Mouse (Mus musculus): ENCODE results near the gene Preb.

Preb gene

DNA sequence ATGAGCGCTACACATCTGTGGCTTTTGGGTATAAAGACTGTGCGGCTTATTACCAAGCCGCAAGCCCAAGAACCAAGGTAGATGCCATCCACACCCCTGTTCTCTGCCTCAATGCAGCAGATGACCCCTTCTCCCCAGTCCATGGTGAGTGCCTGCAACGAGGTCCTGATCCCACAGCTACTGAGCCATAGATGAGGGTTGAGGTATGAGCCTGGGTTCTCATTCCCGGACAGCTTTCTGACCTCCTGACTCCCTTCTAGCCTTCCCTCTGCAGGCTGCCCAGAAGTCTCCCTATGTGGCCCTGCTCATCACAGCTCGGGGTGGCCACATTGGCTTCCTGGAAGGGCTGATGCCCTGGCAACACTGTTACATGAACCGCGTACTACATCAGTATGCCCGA is 5.6 kb downstream of the Preb start:
- no peak for DNase-seq

DNA sequence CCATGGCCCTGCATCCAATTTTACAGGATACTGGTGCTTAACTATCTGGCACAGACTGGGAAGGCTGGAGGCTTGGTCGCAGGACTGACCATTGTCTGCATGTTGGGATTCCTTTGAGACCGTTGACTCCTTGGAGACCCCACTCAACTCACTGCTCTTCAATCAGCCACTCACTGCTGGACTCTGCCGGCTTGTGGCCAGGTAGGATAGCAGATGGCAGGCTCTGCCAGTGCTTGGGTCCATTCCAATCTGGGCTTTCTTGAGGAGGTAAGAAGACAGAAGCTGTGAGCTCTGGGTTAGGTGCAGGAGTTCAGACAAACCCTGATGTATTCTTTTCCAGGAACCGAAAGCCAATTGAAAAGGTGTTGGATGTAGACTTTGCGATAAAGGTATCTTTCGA is 6.1 kb downstream of the Preb start:
- no peak for DNase-seq

DNA sequence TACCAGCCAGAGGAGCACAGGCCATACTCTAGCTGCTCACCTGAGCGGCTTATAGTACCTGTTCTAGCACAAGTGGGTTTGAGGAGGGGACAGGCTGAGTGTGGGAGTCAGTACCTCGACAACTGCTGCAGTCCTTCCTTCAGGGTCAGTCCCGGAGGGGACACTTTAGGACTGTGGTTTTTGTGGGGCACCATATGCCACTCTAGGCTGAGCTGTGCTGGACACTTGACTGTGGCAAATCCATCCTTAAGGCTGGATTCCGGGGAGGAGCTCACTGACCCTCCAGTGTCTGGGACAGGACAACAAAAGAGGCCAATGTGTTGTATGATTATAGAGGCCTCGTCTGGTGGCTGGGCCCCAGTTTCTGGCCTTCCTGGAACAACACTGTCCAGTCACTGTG is 7.6 kb downstream of the Preb start:
- no peak for DNase-seq

DNA sequence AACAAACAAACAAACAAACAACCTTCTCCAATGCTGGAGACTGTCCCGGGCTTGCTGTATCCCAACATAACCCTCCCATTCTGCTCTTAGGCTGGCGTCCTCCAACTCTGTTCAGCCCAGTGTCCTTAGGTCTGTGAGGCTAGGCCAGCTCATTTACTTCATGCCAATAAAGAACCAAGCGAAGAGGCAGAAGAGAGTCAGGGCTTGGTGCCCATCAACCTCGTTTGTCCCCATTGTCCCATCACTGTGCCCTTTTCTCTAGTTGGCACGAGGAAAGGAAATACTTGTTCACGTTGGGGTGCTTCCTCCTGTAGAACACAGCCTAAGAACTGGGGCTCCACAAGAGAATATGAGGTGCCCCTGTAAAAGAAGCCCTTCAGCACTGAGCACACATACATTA is 8.5 kb downstream of the Preb start:
- no peak for DNase-seq

DNA sequence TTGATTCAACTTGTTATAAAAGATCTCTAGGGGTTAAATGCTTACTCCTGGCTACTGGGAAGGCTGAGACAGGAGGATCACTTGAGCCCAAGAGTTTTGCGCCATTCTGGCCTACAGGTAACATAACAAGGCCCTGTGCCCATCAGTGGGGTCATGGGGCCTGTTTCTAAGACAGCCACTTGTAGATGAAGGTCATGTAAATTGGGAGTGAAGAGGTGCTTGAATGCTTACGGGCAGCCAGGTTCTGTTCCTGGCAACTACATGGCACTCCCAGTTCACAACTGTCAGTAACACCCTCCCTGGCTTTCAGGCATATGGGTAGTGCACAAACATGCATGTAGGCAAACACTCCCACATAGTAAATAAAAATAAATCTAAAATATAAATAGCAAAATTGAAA is 9.2 kb downstream of the Preb start:
- no peak for DNase-seq

DNA sequence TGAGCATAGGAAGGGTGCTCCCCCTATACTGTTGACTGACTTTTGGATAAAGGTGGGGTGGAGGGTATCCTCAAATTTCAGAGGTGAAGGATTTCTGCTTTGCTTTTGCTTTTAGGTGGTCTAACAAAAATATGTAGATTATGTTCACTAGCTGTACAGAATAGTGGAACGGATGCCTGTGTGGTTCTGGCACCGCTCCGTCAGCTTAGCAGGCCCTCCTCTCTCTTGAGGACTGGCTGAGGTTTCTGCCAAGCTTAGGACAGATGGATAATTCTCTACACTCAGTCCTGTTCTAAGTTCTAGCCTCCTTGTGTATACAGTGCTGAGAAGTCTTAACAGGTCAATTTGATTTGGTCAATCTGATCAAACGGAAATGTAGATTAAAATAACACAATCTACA is 9.7 kb downstream of the Preb start:
- no peak for DNase-seq

DNA sequence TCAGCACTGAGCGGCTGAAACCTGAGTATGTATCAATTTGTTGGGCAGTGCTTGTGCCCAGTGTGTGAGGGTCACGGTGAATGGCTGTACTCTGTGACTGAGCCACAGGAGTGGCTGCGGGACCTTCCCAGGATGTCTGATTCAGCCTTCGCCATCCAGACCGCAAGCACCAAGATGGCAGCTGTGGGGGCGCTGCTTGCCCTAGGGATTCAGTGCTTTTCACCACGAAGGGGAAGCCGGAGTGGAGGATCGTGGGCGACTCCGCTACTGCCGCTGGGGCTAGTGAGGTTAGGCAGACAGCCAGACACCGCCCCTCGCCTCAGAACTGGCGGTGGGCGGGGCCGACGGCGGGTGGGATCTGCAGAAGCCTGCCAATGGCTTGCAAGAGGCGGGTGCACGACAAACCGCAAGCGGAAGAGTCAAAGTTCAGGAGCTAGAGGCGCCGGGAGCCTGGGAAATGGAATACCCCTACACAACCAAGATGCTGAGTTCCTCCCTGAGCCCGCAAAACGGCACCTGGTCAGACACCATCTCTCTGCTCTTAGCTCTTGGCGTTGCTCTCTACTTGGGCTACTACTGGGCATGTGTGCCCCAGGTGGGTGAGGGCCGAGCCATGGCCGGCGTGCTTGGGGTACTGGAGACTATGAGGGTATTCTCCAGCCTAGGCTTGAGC is 10.4 kb downstream of the Preb start:
- peak; percentile 94 for DNase-seq

DNA sequence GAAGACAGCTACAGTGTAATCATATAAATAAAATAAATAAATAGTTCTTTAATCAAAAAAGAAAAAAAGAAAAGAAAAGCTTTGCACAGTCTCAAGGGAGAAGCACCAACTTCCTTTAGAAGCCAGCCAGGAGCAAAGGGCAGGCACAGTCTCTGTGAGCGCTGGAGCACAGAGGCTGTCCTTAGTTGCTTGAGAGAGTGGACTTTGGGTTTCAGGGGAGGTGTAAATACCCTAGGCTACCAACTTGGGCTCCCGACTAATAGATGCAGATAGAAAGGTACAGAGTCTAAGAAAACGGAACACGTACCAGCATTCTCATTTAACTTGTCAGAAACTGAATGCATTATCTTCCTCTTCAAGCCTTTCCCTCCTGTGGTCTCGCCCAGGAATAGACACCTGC is 11.5 kb downstream of the Preb start:
- DNase-seq = no peak

DNA sequence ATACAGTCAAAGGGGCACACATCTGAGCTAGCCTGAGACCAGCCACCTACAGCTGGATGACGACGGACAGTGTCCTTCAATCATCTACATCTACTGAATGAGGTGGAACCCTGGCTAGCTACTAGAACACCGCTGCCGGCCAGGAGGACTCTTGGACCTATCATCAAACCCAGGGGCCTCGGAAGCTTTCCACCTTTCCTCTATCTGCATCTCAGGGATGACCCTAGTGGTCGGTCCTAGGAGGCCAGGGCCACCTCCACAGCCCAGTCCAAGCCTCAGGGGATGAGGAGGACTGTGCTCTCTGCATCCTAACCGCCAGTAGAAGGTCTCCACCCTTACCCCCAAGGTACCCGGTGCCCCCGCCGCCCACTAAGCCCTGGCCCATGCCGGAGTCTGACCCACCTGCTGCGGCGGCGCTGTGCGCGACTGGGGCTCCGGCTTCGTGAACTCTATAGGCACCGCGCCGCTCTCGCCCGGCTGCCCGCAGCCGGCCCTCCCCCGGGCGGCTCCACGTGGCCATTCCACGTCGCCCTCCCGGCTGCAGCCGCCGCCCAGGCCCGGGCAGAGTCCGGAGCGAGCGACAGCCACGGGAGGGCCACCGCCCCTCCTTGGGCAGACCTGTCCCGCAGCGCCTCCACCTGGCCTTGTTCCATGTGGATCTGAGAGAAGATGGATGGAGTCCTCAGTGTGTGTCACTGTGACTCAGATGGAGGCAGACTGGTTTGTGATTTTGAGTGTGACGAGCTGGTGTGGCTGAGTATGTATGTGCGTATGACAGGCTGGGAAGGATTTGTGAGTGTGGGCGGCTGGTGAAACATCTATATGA is 15.0 kb downstream of the Preb start, which contains the start of gene Cgref1:
Gene Cgref1, minus strand, starts transcription at position 636 of the 826 bp plus-strand sequence.
- peak; percentile 77 for DNase-seq

DNA sequence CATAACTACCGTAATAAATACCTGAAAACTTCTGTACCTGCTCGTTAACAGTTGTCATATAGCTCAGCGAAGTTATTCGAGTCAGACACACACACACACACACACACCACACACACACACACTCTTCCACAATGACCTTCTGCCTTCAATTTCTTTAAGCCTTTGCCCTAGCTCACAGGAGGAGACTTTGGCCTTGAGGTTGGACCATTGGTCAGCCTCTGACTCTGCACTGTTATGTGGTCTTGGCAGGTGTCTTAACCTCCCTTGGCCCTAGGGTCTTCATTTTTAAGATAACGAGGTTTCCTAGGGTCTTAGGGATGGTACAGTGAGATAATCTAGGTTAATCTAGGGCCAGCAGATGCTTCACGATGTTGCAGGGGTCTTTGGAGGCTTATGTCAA is 15.8 kb downstream of the Preb start:
- peak; percentile 17 for DNase-seq

DNA sequence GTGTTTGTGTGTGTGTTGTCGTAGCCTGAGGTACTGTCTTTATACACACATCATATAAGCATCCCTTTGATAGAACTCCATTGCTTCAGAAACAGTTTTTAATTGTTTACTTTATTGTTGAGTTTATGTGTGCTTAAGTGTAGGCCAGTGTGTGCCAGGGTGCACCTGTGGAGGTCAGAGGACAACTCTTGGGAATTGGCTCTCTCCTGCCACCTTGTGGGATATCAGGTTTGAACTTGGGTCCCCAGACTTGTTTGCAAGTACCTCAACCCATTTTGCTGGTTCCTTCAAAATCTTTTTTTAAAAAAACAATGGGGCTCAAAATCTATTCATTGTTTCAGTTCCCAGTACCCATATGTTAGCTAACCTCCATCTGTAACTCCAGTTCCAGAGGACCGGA is 17.2 kb downstream of the Preb start:
- DNase-seq = peak; percentile 27

DNA sequence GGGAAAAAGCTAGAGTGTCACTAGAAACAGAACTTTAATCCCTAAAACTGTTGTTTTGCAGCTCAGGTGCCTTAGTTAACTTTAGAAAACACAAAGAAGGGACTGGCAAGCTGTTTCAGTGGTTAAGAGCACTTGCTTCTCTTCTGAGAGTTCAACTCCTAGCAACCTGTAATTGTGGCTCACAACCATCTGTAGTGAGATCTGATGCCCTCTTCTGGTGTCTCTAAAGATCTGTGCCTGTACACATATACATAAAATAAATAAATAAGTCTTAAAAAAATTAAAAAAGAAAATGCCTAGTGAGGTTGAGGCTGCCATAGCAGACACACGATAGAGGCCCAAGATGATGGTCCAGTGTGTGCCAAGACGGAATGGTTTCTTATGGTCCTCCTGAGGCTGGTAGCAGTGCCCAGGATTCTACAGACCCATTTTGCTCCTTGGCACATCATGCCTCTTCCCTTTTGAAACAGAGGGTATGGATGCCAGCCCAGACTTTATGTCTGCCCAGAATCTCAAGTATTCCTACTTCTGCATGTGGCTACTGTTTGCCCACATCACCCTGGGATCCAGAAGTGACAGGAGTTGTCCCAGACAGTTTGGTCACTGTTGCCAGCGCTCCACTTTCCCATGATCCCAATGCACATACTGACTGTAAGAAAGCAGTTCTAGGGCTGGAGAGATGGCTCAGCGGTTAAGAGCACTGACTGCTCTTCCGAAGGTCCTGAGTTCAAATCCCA is 25.3 kb downstream of the Preb start:
- no peak for DNase-seq

DNA sequence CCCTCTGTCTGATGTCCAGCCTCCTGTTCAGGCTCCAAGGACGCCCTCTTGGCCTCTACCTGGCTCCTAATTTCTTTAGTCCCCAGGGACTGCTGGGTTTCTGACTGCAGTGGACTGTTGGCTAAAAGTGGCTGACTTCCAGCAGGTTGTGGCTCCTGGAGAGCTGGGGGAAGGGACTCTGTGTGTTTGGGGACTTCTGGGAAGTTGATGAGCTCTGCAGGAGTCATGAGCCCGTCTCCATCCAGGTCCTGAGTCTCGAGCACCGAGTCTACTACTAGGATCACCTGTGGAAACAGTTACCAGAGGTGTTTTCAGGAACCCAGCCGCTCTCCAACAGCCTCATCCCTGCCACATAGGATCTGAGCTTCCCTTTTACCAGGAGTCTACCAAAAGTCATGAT is 26.5 kb downstream of the Preb start:
- DNase-seq = no peak

DNA sequence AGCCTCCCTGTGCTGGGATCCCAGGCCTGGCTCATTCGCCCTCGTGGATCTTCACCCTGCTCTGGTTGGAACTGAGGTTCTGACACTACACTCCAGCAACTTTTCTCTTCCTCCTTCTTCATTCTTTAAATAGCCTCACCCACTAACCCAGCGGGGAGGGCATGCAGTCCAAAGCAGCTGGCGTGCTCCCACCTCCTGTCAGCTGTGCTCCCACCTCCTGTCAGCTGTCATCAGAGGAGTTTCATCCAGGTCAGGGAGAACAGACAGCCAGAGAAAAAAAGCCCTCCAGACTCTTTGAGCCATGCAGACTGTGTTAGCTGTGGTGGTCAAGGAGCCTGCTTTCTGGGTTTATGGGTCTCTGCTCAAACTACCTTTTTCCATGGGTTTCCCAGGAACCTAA is 28.8 kb downstream of the Preb start:
- no peak for DNase-seq

DNA sequence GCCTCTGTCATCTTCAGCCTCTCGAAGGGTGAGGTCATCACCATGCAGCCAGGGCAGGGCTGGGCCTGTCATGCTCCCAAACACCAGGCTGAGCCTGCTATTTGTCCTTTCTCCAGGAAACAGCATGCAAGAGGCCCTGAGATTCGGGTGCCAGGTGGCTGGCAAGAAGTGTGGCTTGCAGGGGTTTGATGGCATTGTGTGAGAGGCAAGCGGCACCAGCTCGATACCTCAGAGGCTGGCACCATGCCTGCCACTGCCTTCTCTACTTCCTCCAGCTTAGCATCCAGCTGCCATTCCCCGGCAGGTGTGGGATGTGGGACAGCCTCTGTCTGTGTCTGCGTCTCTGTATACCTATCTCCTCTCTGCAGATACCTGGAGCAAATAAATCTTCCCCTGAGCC is 29.3 kb downstream of the Preb start:
- DNase-seq = no peak

DNA sequence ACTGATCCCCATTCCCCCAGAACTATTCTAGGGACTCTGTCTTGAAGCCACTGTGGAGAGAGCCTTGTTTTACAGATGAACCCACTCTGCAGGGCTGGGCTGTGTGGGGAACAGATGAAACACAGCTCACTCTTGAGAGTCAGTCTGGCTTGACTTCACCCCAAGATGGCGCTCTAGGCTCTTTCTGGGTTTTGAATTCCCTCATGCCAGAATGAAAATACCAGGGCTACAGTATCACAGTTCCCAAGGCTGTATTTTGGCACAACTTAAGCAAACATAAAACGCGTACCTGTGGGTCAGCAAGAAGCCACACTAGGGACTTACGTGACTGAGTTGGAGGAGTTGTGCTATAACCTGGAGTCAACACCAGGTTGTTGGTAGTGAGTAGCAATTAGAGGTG is 30.0 kb downstream of the Preb start:
- DNase-seq = peak; percentile 74

DNA sequence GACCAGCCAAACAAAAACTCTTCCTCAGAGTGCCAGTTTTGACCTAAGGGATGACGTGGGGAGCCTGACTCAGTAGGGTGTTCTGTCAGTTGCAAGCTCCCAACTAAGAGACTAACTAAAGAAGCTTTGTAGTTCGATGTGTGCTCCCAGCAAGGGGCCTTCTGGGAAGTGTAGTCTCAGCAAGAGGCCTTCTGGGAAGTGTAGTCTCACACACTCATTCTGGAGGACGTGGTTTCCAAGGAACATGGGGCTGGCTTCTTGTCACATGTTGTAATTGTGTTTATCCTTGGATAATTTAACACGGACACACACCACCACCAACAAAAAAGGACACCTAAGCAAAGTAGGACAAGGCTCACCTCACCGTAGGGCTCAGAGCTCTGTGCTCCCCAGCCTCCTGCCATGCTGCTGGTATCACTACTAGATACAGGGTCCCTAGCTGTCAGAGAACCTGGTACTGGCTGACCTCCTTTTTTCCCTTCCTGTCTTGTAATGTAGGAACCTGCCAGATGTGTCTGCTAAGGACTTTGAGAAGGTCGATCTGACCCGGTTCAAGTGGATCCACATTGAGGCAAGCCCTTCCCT is 32.1 kb downstream of the Preb start:
- peak; percentile 64 for DNase-seq

DNA sequence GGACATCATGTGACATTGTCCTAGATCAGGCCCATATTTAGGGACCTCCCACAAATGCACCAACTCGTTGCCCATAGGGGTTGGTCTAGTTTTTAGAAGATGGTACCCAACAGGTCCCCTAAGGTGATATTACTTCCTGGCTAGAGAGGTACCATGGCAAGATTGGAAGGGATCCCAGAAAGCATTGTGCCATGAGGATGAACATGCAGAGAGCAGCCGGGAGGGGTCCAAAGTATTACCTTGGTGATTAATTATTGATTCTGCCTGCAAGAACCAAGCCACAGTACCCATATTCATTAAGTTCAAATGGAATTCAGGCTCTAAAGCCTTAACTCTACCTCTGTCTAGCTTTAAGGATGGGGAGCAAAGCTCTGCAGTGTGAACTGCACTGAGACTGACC is 34.1 kb downstream of the Preb start:
- DNase-seq = no peak

DNA sequence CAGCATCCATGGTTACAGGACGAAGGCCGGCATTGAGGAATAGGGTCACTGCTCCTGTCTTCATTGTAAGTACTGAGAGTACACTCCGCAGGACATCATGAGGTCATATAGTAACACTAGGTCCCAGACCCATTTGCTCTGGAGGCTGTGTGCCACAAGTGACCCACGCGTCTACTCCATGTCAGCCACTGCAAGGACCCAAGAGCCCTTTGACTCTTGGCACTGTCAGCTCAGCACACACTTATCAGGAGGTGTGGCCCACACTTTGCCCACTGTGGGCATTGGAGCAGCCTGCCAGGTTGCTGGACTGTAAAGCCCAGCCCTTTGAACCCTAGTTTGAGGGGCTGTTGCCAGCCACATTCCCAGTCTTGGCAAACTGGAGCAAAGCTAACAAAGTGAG is 34.9 kb downstream of the Preb start:
- DNase-seq = no peak

DNA sequence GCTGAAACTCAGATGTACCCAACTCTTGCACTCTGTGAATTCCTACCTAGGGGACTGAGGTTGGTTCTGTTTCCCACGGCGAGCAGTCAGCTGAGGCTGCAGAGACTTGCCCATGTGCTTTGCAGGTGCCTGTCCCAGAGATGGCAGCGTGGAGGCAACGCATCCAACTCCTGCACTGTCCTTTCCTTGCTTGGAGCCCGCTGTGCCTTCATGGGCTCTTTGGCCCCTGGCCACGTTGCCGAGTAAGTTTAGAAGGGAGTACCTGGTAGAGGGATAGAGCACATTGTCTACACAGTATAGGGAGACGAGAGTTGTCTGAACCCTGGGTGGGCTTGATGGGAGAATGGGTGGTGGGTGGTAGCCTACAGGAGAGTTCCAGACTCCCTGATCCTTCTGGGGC is 35.5 kb downstream of the Preb start:
- no peak for DNase-seq

DNA sequence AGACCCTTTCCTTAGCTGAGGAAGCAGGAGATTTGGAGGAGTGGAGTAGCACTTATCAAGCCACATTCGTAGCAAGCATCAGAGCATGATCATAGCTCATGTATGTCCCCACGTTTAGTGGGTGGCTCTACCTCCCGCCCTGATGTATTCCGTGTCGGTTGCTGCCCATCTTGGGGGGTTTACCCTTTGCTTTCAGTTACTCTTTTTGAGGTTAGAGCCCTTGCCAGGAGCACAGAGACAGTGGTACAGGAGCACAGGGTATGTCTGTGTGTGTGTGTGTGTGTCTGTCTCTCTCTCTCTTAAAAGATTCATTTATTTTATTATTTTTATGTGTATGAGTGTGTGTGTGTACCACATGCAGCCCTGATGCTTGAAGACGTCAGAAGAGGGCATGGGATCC is 37.0 kb downstream of the Preb start:
- DNase-seq = no peak

DNA sequence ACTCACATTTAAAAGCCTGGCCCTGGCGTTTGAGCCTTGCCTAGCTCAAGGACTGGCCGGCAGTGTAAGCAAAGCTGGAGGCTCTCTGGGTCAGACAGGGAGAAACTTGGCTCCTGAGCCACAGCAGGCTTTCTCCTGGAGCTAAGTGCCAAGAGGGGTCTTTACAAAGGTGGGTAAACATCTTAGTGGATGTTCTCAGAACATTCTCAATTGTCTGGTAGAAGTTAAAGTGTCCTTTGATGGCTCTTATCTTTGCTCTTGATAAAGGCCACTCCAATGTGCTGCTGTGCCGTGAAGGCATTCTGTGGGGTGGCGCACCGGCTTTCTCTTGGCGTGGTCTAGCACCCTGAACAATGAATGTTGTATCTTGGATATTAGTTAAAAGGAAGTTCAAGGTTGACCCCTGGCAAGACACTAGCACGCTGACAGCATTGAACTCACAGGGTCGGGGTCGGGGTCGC is 37.5 kb downstream of the Preb start:
- DNase-seq = no peak

DNA sequence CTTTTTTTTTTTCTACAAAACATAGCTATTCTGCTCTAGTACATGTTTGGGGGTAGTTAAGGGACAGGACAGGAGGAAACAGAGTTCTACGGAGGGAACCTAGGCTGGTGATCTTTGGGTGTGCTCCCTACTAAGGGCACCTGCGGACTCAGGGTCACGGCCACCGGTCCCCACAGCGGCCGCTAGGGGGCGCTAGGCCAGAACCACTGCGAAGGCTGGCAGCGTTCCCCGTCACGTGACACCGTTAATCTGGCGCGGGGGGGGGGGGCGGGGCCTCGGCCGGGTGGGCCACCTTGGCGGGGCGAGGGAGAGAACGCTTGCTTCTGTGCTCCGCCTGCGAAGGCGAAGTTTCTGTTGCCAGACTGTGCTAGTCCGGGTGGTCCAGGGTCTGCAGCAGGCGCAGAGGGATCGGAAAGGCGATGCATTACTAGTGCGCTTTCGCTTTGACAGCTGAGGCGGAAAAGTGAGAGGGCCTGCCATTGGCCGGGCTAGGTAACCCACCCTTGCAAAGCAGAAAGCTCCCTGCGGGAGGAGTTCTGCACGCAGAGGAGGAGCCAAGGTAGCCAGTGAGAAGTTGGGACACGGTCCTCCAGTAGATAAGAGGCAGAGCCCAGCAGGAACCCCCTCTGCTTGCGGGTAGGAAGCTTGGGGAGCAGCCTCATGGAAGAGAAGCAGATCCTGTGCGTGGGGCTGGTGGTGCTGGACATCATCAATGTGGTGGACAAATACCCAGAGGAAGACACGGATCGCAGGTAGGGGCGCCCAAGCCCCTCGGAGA is 38.7 kb downstream of the Preb start, which contains the start of gene Khk:
Gene Khk, plus strand, starts transcription at position 176 of the 778 bp plus-strand sequence.
- DNase-seq = peak; percentile 93
